Mouse (Mus musculus) monocyte, adult 5-6 weeks (primary cell): ENCODE results near the gene Tekt3. TPM values are rescaled to one million over a fixed set of nuclear protein-coding genes. Genes with fewer than 3 reads are reported as not detected.

Source experiments
- ATAC-seq: fragments of 153-309, 156-312 bp; replicated peaks from 2 replicates; pipeline ENCODE4 v1.8.0; 2017; ENCODE audit warnings: mild to moderate bottlenecking; ENCODE audit not compliant: low TSS enrichment, insufficient number of reproducible peaks, severe bottlenecking, poor library complexity, low FRiP score
- total RNA-seq: library from RNA; stranded (forward); fragments of 200-1000, 200-491, 200-594 nt; gene quantifications from 3 replicates; pipeline ENCODE4 v1.2.3, GENCODE M21; 2017

The Tekt3 gene
- total RNA-seq, 1 experiment from 2014 or later: not detected

GRCm38 (mm10) chr11:63134742-63135482 lies 73.5 kb downstream of the Tekt3 start:
- no peak for ATAC-seq

GRCm38 (mm10) chr11:63135622-63136021 lies 74.2 kb downstream of the Tekt3 start:
- peak; percentile 56; the same call in 1 of the 2 replicates for ATAC-seq

- ATAC-seq: no peak
These were observed 74.8 kb downstream of the Tekt3 start for GRCm38 (mm10) chr11:63136205-63136604.

GRCm38 (mm10) chr11:63136836-63137416 lies 75.5 kb downstream of the Tekt3 start:
- ATAC-seq: no peak

DNA sequence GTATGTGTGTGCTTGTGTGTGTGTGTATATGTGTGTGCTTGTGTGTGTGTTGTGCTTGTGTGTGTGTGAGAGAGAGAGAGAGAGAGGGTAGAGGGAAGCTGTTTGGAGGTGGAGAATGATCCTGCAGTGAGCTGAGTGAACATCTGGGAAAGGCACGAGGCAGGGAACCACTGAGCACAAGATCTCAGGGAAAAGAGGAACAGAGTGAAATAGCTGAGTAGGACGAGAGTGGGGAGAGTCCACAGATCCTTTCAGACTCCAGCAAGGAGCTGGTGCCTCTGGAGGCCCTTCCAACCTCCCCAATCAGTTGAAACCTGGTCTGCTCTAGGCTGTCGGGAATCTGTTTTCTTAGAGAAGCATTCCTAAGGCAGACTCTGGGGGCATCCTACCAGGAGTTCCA lies 77.3 kb downstream of the Tekt3 start:
- ATAC-seq: no peak

GRCm38 (mm10) chr11:63142311-63142710 lies 80.9 kb downstream of the Tekt3 start:
- ATAC-seq: no peak

- no peak for ATAC-seq
These were observed 81.4 kb downstream of the Tekt3 start for GRCm38 (mm10) chr11:63142816-63143215.

DNA sequence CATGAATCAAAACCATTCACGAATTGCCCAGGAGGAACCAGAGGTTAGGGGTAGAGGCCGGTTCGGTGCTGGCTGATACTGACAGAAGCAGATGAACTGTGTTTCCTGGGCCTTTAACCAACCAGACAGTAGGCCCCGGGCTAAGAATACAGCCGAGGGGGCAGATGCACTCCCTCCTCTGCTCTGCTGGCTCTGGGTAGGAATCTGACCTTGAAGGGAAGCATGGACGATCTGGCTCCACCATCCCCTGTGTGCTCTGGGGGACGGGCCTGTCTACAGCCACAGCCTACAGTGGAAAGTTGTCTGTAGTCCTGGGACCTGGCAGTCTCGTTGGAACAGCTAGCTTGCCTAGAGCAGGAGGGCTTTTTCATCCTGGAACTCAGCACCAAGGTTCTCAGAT lies 82.0 kb downstream of the Tekt3 start:
- no peak for ATAC-seq

Other genes with a start within 250 kb of the Tekt3 start
- 5.9 to 8.1 TPM (median 7.3 TPM) in 3 replicates for gene Trim16, start 241.4 kb upstream of the Tekt3 start, total RNA-seq
- 0.75 to 2.6 TPM (median 2.5 TPM) in 3 replicates for gene Fbxw10, start 214.6 kb upstream of the Tekt3 start, total RNA-seq
- gene Tvp23b, start 182.2 kb upstream of the Tekt3 start, total RNA-seq: 23.5 to 32.7 TPM (median 30.7 TPM) in 3 replicates
- 2.3 TPM in 1 of 3 replicates, not detected in the others for gene Cdrt4, start 110.5 kb upstream of the Tekt3 start, total RNA-seq
- gene Pmp22, start 67.3 kb downstream of the Tekt3 start, total RNA-seq: not detected in 3 replicates